Mouse (Mus musculus) MEL (cell line): ENCODE data around the gene Prkcb. TPM values are rescaled to one million over a fixed set of nuclear protein-coding genes. Genes with fewer than 3 reads are reported as not detected.

Experiments
- DNase-seq: peaks from one replicate; pipeline ENCODE4 v3.0.0; 2011; ENCODE audit warnings: low read depth, low spot score
- H3K27ac ChIP-seq: 2 replicates; pipeline ENCODE4 v1.5.1; 2012; ENCODE audit warnings: low read depth, mild to moderate bottlenecking, control low read depth, low read length, moderate library complexity; ENCODE audit not compliant: control insufficient read depth
- H3K27me3 ChIP-seq, 2 experiments: fragments of 150-350 bp in 1 of 2; sonication (generic) in 1 of 2; 2 replicates each; pipeline ENCODE4 v1.6.1; 2012; ENCODE audit warnings: low read length in 2 of 2, mild to moderate bottlenecking in 2 of 2, improper control_type of control experiment in 1 of 2, moderate library complexity in 1 of 2; ENCODE audit not compliant: insufficient read depth in 2 of 2, control insufficient read depth in 1 of 2
- H3K36me3 ChIP-seq, 2 experiments: 2 replicates each; pipeline ENCODE4 v1.6.1; 2012 to 2014; ENCODE audit warnings: low read length in 2 of 2, improper control_type of control experiment in 1 of 2, inconsistent platforms in 1 of 2, mild to moderate bottlenecking in 1 of 2; ENCODE audit not compliant: insufficient read depth in 2 of 2, control insufficient read depth in 1 of 2
- H3K4me1 ChIP-seq, 2 experiments: fragments of 150-350 bp in 1 of 2; sonication (generic) in 1 of 2; 2 replicates each; pipeline ENCODE4 v1.6.1; 2012; ENCODE audit warnings: low read length in 2 of 2, improper control_type of control experiment in 1 of 2, mild to moderate bottlenecking in 1 of 2; ENCODE audit not compliant: insufficient read depth in 2 of 2, control insufficient read depth in 1 of 2
- H3K4me3 ChIP-seq, 2 experiments: fragments of 150-350 bp in 1 of 2; sonication (generic) in 1 of 2; 2 replicates each; pipeline ENCODE4 v1.5.1; 2012; ENCODE audit warnings: low read depth in 2 of 2, low read length in 2 of 2, mild to moderate bottlenecking in 2 of 2, moderate library complexity in 2 of 2, control low read depth in 1 of 2, improper control_type of control experiment in 1 of 2; ENCODE audit not compliant: control insufficient read depth in 1 of 2, insufficient read depth in 1 of 2
- H3K79me2 ChIP-seq: 2 replicates; pipeline ENCODE4 v1.6.1; 2012; ENCODE audit warnings: mild to moderate bottlenecking, low read length, moderate library complexity; ENCODE audit not compliant: control insufficient read depth, poor library complexity, insufficient read depth
- H3K9ac ChIP-seq: 2 replicates; pipeline ENCODE4 v1.6.1; 2012; ENCODE audit warnings: low read depth, mild to moderate bottlenecking, control low read depth, low read length, moderate library complexity; ENCODE audit not compliant: control insufficient read depth, poor library complexity, severe bottlenecking
- H3K9me3 ChIP-seq: fragments of 150-350 bp; sonication (generic); replicated peaks from 2 replicates; pipeline ENCODE4 v1.6.1; 2012; ENCODE audit warnings: mild to moderate bottlenecking, low read length, improper control_type of control experiment, moderate library complexity; ENCODE audit not compliant: insufficient read depth
- EP300 ChIP-seq, 2 experiments: IDR thresholded peaks; 2 replicates each; pipeline ENCODE4 v1.6.1; 2011; ENCODE audit warnings: improper control_type of control experiment in 2 of 2, low read length in 2 of 2, low read depth in 1 of 2, mild to moderate bottlenecking in 1 of 2
- JUND ChIP-seq: IDR thresholded peaks from 2 replicates; pipeline ENCODE4 v1.6.1; 2011; ENCODE audit warnings: low read depth, mild to moderate bottlenecking, improper control_type of control experiment, low read length
- KAT2A ChIP-seq: conservative IDR thresholded peaks from 2 replicates; pipeline ENCODE4 v1.6.1; 2012; ENCODE audit warnings: low read depth, low read length, improper control_type of control experiment, inconsistent platforms
- MAFK ChIP-seq: IDR thresholded peaks from 2 replicates; pipeline ENCODE4 v1.6.1; 2011; ENCODE audit warnings: low read depth, mild to moderate bottlenecking, low read length, improper control_type of control experiment, borderline replicate concordance
- MAX ChIP-seq: IDR thresholded peaks from 2 replicates; pipeline ENCODE4 v1.6.1; 2011; ENCODE audit warnings: low read length, improper control_type of control experiment
- MAZ ChIP-seq: IDR thresholded peaks from 2 replicates; pipeline ENCODE4 v1.6.1; 2012; ENCODE audit warnings: low read depth, mild to moderate bottlenecking, inconsistent platforms, low read length, improper control_type of control experiment
- MXI1 ChIP-seq: IDR thresholded peaks from 2 replicates; pipeline ENCODE4 v1.6.1; 2011; ENCODE audit warnings: mild to moderate bottlenecking, low read depth, low read length, improper control_type of control experiment
- MYB ChIP-seq: IDR thresholded peaks from 2 replicates; pipeline ENCODE4 v1.6.1; 2011; ENCODE audit warnings: mild to moderate bottlenecking, low read depth, low read length, improper control_type of control experiment
- NRF1 ChIP-seq: IDR thresholded peaks from 2 replicates; pipeline ENCODE4 v1.6.1; 2014; ENCODE audit warnings: low read depth, mild to moderate bottlenecking, inconsistent platforms, low read length, improper control_type of control experiment, moderate library complexity; ENCODE audit not compliant: poor library complexity, insufficient read depth, severe bottlenecking
- POLR2A ChIP-seq, 2 experiments: IDR thresholded peaks; 2 replicates each; pipeline ENCODE4 v1.6.1; 2011 to 2012; ENCODE audit warnings: low read length in 2 of 2, mild to moderate bottlenecking in 2 of 2, control low read depth in 1 of 2, improper control_type of control experiment in 1 of 2, low read depth in 1 of 2, moderate library complexity in 1 of 2; ENCODE audit not compliant: control insufficient read depth in 1 of 2, insufficient read depth in 1 of 2, poor library complexity in 1 of 2
- POLR2AphosphoS2 ChIP-seq: IDR thresholded peaks from 2 replicates; pipeline ENCODE4 v1.6.1; 2011; ENCODE audit warnings: low read length, improper control_type of control experiment
- POLR2AphosphoS5 ChIP-seq: IDR thresholded peaks from 2 replicates; pipeline ENCODE4 v1.6.1; 2012; ENCODE audit warnings: low read depth, borderline replicate concordance, mild to moderate bottlenecking, inconsistent platforms, low read length, moderate library complexity, mixed read lengths
- SIN3A ChIP-seq: IDR thresholded peaks from 2 replicates; pipeline ENCODE4 v1.6.1; 2012; ENCODE audit warnings: low read length, improper control_type of control experiment, inconsistent platforms
- SMC3 ChIP-seq: IDR thresholded peaks from 2 replicates; pipeline ENCODE4 v1.6.1; 2011; ENCODE audit warnings: low read depth, low read length, improper control_type of control experiment
- TAL1 ChIP-seq: IDR thresholded peaks from 2 replicates; pipeline ENCODE4 v1.6.1; 2012; ENCODE audit warnings: mild to moderate bottlenecking, inconsistent platforms, low read length, moderate library complexity, mixed read lengths
- TBP ChIP-seq: IDR thresholded peaks from 2 replicates; pipeline ENCODE4 v1.8.0; 2011; ENCODE audit warnings: low read depth, low read length, improper control_type of control experiment
- USF1 ChIP-seq: IDR thresholded peaks from 2 replicates; pipeline ENCODE4 v1.6.1; 2014; ENCODE audit warnings: low read depth, mild to moderate bottlenecking, inconsistent platforms, low read length, improper control_type of control experiment, moderate library complexity
- ZMIZ1 ChIP-seq: IDR thresholded peaks from 2 replicates; pipeline ENCODE4 v1.6.1; 2012; ENCODE audit warnings: low read depth, mild to moderate bottlenecking, inconsistent platforms, low read length, improper control_type of control experiment, moderate library complexity
- polyA plus RNA-seq, 2 experiments: library from polyadenylated mRNA; stranded (reverse) in 1 of 2; unstranded in 1 of 2; fragments of >175 nt in 1 of 2; fragments of >200 nt in 1 of 2; gene quantifications; 2 replicates each; pipeline versions ENCODE4 v1.2.1 to v1.2.4; 2012; ENCODE audit warnings: low replicate concordance in 2 of 2, low read depth in 1 of 2; ENCODE audit not compliant: insufficient read length in 2 of 2, insufficient read depth in 1 of 2, missing spikeins in 1 of 2
- total RNA-seq: library from RNA; depleted of rRNA; stranded (reverse); fragments of 300-350 nt; gene quantifications from 2 replicates; pipeline ENCODE4 v1.2.3, GENCODE M21; 2012

The Prkcb gene
- total and polyA plus RNA-seq, 3 experiments: not detected

DNA sequence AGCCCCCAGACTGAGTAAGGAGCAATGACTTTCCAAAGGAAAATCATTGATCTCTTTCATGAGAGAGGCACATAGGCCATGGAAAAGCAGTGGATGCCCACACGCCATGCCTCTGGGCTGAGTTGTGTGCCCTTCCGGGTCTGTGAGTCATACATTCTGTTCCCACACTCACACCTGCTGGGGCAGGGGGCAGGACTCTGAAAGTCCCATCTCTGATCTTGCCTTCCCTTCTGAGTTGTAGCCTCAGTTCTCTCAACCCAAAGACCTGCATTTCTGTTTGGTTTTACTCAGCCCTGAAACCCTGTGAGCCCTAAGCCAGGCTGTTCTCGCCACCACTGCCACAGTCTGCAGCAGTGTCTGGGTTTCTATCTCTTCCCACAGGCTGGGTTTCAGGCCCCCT lies 109.1 kb downstream of the Prkcb start:
- Histone ChIP-seq H3K4me1 (no peaks in the 10 kb centered on the region), H3K9ac (no peak overlapping the region), H3K4me3 (no peak overlapping the region), H3K79me2 (no peaks in the 10 kb centered on the region), H3K27me3 (no peaks in the 10 kb centered on the region), H3K27ac (no peak overlapping the region), H3K9me3 (no peaks in the 10 kb centered on the region), H3K36me3 (no peaks in the 10 kb centered on the region)
- no peak for DNase-seq
- TF ChIP-seq EP300 (IDR thresholded peaks at IDR 0.05; ENCODE audit: low read depth in 1 of 2, low read length in 2 of 2): no peak
- TF ChIP-seq TBP: no peak
- TF ChIP-seq MAX: no peak
- no peak for TF ChIP-seq SMC3
- no peak for TF ChIP-seq USF1
- TF ChIP-seq SIN3A: no peak
- no peak for TF ChIP-seq MAFK
- no peak for TF ChIP-seq KAT2A
- TF ChIP-seq NRF1: no peak

DNA sequence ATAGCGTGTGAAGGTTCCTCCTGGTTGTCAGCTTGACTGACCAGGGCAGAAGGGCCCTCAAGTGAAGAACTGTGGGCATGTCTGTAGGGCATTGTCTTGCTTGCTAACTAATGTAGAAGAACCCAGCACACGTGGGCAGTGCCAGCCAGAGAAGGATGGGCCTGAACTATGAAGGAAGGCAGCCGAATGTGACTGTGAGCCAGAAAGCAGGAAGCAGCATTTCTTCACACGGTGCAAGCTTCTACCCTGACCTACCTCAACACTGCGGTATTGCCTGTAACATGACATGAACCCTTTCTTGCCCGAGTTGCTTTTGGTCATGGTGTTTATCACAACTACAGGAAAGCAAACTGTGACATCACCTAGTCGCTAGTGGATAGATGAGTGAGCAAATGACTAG lies 113.5 kb downstream of the Prkcb start:
- Histone ChIP-seq H3K27me3 (no peaks in the 10 kb centered on the region), H3K36me3 (no peaks in the 10 kb centered on the region), H3K79me2 (no peaks in the 10 kb centered on the region), H3K4me1 (no peaks in the 10 kb centered on the region)
- DNase-seq: no peak
- TF ChIP-seq ZMIZ1 (no peak), JUND (no peak), MYB (no peak), KAT2A (no peak), MAFK (no peak), TBP (no peak), MAZ (no peak), TAL1 (no peak), MXI1 (no peak), POLR2A (IDR thresholded peaks at IDR 0.05; ENCODE audit: control insufficient read depth in 1 of 2, insufficient read depth in 1 of 2, low read depth in 1 of 2, low read length in 2 of 2, poor library complexity in 1 of 2) (no peak)
- TF ChIP-seq, all 39 proteins: peak for 0
- H3K9me3 ChIP-seq: no peaks in the 10 kb centered on the region
- no peak overlapping the region for H3K4me3 ChIP-seq
- no peak overlapping the region for H3K27ac ChIP-seq
- H3K9ac ChIP-seq: no peak overlapping the region

DNA sequence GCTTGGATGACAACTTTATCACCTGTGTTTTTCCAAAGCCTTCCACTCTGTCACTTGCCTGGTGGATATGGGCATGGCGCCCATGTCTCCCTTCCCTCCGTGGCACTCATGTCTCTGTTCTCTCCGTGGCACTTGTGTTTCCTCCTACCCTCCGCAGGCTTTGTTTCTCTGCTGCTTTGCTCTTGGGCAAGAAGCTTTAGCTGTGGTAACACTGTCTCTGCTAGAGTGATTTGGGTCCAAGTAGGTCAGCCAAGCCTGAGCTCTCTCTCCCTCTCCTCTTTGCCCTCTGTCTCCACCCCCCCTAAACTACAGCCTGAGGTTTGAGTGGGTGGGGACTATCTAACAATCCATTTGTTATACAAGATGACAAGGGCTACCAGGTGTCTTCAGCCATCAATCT lies 114.8 kb downstream of the Prkcb start:
- H3K27me3 ChIP-seq: no peaks in the 10 kb centered on the region; a peak in 1 of 4 replicates
- H3K36me3 ChIP-seq: no peaks in the 10 kb centered on the region
- DNase-seq: no peak
- TF ChIP-seq POLR2AphosphoS5: no peak
- no peak for TF ChIP-seq POLR2AphosphoS2
- no peak for TF ChIP-seq MAZ
- no peak for TF ChIP-seq SMC3
- no peak overlapping the region for H3K27ac ChIP-seq
- H3K9ac ChIP-seq: no peak overlapping the region
- H3K9me3 ChIP-seq: no peaks in the 10 kb centered on the region
- H3K4me3 ChIP-seq: no peak overlapping the region
- no peaks in the 10 kb centered on the region for H3K79me2 ChIP-seq
- no peaks in the 10 kb centered on the region for H3K4me1 ChIP-seq
